Mouse (Mus musculus) G1E (cell line): ENCODE data around the gene Lrrc1. TPM values are rescaled to one million over a fixed set of nuclear protein-coding genes. Genes with fewer than 3 reads are reported as not detected.

Source experiments
- ATAC-seq: 2 replicates; pipeline ENCODE4 v1.8.0; 2016; ENCODE audit warnings: mild to moderate bottlenecking; ENCODE audit not compliant: insufficient number of reproducible peaks, poor library complexity, low FRiP score, severe bottlenecking; ENCODE audit errors: extremely low read depth
- DNase-seq: peaks from one replicate; pipeline ENCODE4 v3.0.0; 2012; ENCODE audit warnings: low spot score
- H3K27me3 ChIP-seq: 2 replicates; pipeline ENCODE4 v1.6.1; 2012; ENCODE audit warnings: mild to moderate bottlenecking, low read length, inconsistent platforms; ENCODE audit not compliant: insufficient read depth
- H3K36me3 ChIP-seq: replicated peaks from 2 replicates; pipeline ENCODE3; 2012; ENCODE audit warnings: mild to moderate bottlenecking, inconsistent platforms
- H3K4me1 ChIP-seq: 2 replicates; pipeline ENCODE4 v1.6.1; 2012; ENCODE audit warnings: low read depth, low read length, inconsistent platforms, mixed read lengths; ENCODE audit not compliant: insufficient read depth
- H3K4me3 ChIP-seq: 2 replicates; pipeline ENCODE4 v1.5.1; 2012; ENCODE audit warnings: low read depth, mild to moderate bottlenecking, inconsistent platforms, low read length, moderate library complexity, mixed read lengths
- H3K9me3 ChIP-seq: replicated peaks from 2 replicates; pipeline ENCODE4 v1.6.1; 2012; ENCODE audit warnings: inconsistent platforms
- CTCF ChIP-seq: IDR thresholded peaks from 2 replicates; pipeline ENCODE4 v1.5.1; 2012; ENCODE audit warnings: low read depth, low read length, inconsistent platforms, mixed read lengths
- GATA1 ChIP-seq: IDR thresholded peaks from 2 replicates; pipeline ENCODE4 v1.6.1; 2012; ENCODE audit warnings: borderline replicate concordance, low read length, inconsistent platforms, mixed read lengths
- GATA2 ChIP-seq: IDR thresholded peaks from 2 replicates; pipeline ENCODE4 v1.6.1; 2012; ENCODE audit warnings: low read depth, low read length, inconsistent platforms, borderline replicate concordance
- POLR2AphosphoS5 ChIP-seq: IDR thresholded peaks from 2 replicates; pipeline ENCODE4 v1.6.1; 2012; ENCODE audit warnings: low read depth, low read length, inconsistent platforms; ENCODE audit not compliant: insufficient replicate concordance
- TAL1 ChIP-seq: conservative IDR thresholded peaks from 2 replicates; pipeline ENCODE4 v1.6.1; 2012; ENCODE audit warnings: low read depth, low read length, inconsistent platforms, mixed read lengths
- polyA plus RNA-seq: library from polyadenylated mRNA; stranded (reverse); fragments of >175 nt; gene quantifications from 2 replicates; pipeline ENCODE4 v1.2.3, GENCODE M21; 2012
- total RNA-seq, 2 experiments: library from RNA; stranded (forward) in 1 of 2; stranded (reverse) in 1 of 2; fragments of 200-1000 nt in 1 of 2; fragments of >200 nt in 1 of 2; fragmentation: Nextera tagmentation in 1 of 2; gene quantifications; 2 replicates each; pipeline ENCODE4 v1.2.3; 2014 to 2017

Lrrc1 gene
- total and polyA plus RNA-seq, 3 experiments, result 0.16 TPM; not detected in 2

DNA sequence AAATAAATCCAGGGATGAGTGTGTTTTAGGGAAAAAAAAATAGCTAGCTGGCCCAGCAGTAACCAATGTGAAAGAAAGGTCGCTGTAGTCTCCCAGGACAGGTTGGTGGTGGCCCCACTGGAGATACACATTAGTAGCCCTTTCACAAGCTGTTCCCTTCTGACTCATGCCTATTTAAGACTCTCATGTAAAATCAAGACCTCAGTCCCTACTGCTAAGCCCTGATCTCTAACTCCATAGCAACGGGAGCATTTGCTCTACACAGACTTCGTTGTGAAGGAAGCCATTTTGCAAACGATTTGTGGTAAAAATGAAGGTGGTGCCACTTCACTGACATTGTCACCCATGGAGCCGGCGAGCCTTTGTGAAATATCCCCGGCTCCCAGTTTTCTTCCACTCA lies 134.1 kb downstream of the Lrrc1 start:
- ATAC-seq (no peak), DNase-seq (no peak)
- Histone ChIP-seq H3K27me3 (no peaks in the 10 kb centered on the region), H3K36me3 (no peaks in the 10 kb centered on the region), H3K4me1 (no peaks in the 10 kb centered on the region), H3K9me3 (peaks cover 40% of the 10 kb centered on the region), H3K4me3 (no peak overlapping the region)
- TF ChIP-seq GATA2, result no peak
- TF ChIP-seq TAL1, result no peak
- TF ChIP-seq CTCF, result no peak
- no peak for TF ChIP-seq POLR2AphosphoS5

DNA sequence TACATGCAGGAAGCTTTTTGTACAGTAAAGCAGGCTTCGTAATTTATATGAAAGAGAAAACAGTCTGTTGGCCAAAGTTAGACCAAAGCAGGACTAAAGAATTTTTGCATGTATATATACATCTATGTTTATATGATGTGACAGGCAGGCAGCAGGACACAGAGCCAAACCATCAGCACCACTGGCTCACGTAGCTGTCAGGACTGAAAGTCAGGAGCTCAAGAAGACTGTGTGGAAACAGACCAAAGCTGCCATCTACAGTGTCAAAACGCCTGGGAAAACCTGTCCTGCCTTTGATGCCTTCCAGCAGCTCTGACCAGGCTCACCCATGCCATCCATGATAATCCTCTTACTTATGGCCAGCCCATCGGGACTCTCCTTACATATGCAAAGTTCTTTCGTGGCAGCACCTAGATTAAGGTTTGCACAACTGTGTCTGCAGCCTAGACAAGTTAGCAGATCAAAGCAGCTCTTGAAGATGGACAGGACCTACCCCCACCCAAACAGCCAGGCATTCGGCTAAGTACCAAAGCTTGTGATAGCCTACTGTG lies 136.5 kb downstream of the Lrrc1 start:
- H3K4me1 ChIP-seq, result no peaks in the 10 kb centered on the region
- DNase-seq (no peak), ATAC-seq (no peak)
- no peaks in the 10 kb centered on the region for H3K36me3 ChIP-seq
- TF ChIP-seq TAL1 (no peak), POLR2AphosphoS5 (no peak), CTCF (no peak), GATA1 (no peak), GATA2 (no peak)
- H3K4me3 ChIP-seq, result no peak overlapping the region
- no peaks in the 10 kb centered on the region for H3K27me3 ChIP-seq
- H3K9me3 ChIP-seq, result peaks cover 35% of the 10 kb centered on the region

DNA sequence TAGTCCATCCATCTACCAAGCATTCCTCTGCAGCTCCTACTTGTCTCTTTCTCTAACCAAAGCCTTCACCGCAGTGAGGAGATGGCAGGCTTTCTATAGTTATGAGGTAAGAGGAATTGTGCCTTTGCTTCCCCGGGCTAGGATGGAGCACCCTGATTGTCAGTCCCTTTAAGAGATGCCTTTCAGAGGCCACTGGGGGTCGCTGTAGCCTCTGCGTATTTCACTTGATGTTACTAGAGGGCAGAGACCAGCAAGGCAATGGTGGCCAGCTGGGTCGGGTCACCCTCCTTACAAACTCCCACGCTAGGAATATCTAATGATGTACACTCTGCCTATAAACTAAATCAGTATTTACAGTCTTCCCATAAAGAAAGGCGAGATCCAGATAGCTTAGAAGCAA lies 137.8 kb downstream of the Lrrc1 start:
- Histone ChIP-seq H3K27me3 (no peaks in the 10 kb centered on the region), H3K9me3 (peaks cover 42% of the 10 kb centered on the region), H3K4me3 (no peak overlapping the region), H3K4me1 (no peaks in the 10 kb centered on the region), H3K36me3 (no peaks in the 10 kb centered on the region)
- ATAC-seq (no peak), DNase-seq (no peak)
- TF ChIP-seq GATA2 (no peak), TAL1 (no peak), POLR2AphosphoS5 (no peak), GATA1 (no peak), CTCF (no peak)

DNA sequence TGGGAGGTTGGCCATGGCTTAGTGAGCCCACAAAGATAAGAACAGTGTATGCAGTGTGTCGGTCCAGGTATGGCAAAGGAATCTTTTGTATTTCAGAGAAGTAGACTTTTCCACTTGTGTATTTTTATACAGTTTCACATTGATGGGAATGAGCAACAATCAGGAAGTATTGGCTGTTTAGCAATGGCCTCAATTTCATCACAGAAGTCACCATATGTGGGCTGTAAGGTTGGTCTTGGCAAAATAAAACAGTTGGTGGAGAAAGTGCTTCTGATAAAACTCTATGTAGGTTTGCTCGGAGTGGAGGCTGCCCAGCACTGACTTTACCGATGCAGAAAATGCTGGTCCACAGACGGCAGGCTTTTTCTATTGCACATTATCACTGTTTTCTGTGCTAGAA lies 140.2 kb downstream of the Lrrc1 start:
- Histone ChIP-seq H3K4me3 (no peak overlapping the region), H3K9me3 (peaks cover 35% of the 10 kb centered on the region), H3K27me3 (no peaks in the 10 kb centered on the region), H3K36me3 (no peaks in the 10 kb centered on the region), H3K4me1 (no peaks in the 10 kb centered on the region)
- DNase-seq (no peak), ATAC-seq (no peak)
- TF ChIP-seq GATA2 (no peak), GATA1 (no peak), POLR2AphosphoS5 (no peak), CTCF (no peak), TAL1 (no peak)

DNA sequence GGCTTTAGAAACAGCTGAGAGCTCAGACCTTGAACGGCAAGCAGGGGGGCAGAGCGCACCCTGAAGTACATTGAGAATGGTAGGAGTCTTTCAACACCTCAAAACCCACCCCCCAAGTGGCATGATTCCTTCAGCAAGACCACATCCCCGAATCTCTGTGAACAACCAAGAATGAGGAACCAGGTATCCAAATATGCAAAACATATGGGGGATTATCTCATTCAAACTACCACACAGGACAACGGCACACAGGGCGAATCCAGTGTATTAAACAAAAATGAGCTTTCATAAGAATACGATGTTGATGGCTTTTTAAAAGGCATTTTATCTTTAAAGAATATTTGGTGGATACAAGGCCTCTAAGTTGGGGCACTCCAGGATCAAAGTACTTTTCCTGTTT lies 140.7 kb downstream of the Lrrc1 start:
- Histone ChIP-seq H3K4me1 (no peaks in the 10 kb centered on the region), H3K4me3 (no peak overlapping the region), H3K9me3 (peaks cover 36% of the 10 kb centered on the region), H3K27me3 (no peaks in the 10 kb centered on the region), H3K36me3 (no peaks in the 10 kb centered on the region)
- TF ChIP-seq GATA1 (no peak), TAL1 (no peak), POLR2AphosphoS5 (no peak), CTCF (no peak), GATA2 (no peak)
- no peak for ATAC-seq
- no peak for DNase-seq

DNA sequence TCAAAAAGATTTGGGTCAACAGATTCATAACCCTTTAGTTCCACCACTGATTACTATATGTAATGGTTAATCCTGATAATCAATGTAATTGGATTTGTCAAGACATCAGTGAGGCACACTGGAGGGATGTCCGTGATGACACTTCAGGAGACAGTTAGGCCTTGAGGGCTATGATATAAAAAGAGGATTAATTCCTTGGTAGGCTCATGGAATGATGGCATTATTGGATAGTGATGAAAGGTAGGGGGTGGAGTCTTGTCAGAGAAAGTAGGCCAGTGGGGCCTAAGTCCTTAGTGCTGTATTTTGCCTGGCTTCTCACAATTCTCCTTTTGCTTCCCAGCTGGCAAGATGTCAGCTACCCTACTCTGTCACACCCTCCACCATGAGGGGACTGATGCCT lies 141.7 kb downstream of the Lrrc1 start:
- DNase-seq, result no peak
- H3K4me1 ChIP-seq, result no peaks in the 10 kb centered on the region
- H3K27me3 ChIP-seq, result no peaks in the 10 kb centered on the region
- H3K9me3 ChIP-seq, result peaks cover 30% of the 10 kb centered on the region
- H3K36me3 ChIP-seq, result no peaks in the 10 kb centered on the region
- TF ChIP-seq GATA2 (no peak), CTCF (no peak), GATA1 (no peak), TAL1 (no peak), POLR2AphosphoS5 (no peak)
- no peak for ATAC-seq
- no peak overlapping the region for H3K4me3 ChIP-seq

DNA sequence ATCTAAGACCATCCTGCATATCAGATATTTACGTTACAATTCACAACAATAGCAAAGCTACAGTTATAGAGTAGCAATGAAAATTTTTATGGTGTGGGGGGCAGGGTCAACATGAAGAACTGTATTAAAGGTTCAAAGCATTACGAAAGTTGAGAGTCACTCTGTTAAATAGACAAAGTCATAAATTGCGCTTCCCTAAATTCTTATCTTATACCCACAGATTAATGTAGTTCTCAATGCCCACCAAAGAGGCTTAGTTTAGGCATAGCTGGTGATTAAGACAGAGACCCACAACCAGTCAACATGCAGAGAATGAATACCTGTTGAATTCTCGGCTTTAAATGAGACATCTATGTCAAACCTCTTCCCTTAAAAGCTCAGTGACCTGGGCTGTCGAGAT lies 144.9 kb downstream of the Lrrc1 start:
- DNase-seq, result no peak
- Histone ChIP-seq H3K4me3 (no peak overlapping the region), H3K9me3 (peaks cover 30% of the 10 kb centered on the region), H3K4me1 (no peaks in the 10 kb centered on the region), H3K27me3 (no peaks in the 10 kb centered on the region), H3K36me3 (no peaks in the 10 kb centered on the region)
- no peak for ATAC-seq
- TF ChIP-seq POLR2AphosphoS5, result no peak
- no peak for TF ChIP-seq GATA1
- TF ChIP-seq GATA2, result no peak
- no peak for TF ChIP-seq TAL1
- no peak for TF ChIP-seq CTCF
